Mouse (Mus musculus) bone marrow macrophage, adult 2 months (primary cell): Measurements from ENCODE around the gene Cdpf1.

Experiments used
- CTCF ChIP-seq: IDR thresholded peaks from 2 replicates; pipeline ENCODE4 v1.5.1; 2012; ENCODE audit warnings: low read depth, mild to moderate bottlenecking, low read length, moderate library complexity
- POLR2A ChIP-seq: IDR thresholded peaks from 2 replicates; pipeline ENCODE4 v1.6.1; 2012; ENCODE audit warnings: mild to moderate bottlenecking, low read depth, low read length, borderline replicate concordance

- TF ChIP-seq POLR2A (no peak), CTCF (no peak)
Observed at GRCm38 (mm10) chr15:85822011-85822359, 10.5 kb upstream of the Cdpf1 start.
